Mouse (Mus musculus): ENCODE results near the gene Sntg2.

- no peak for TF ChIP-seq GATA1 (IDR thresholded peaks at IDR 0.05; ENCODE audit: borderline replicate concordance, low read length)
- no peak for TF ChIP-seq FLI1 (IDR thresholded peaks at IDR 0.05; ENCODE audit: low read length)
Observed at GRCm38 (mm10) chr12:30334502-30334901, 38.7 kb downstream of the Sntg2 start.

All from megakaryocyte, embryonic 14.5 days (primary cell).